Mouse (Mus musculus): Measurements from ENCODE around the gene Etv6. TPM values are rescaled to one million over a fixed set of nuclear protein-coding genes. Genes with fewer than 3 reads are reported as not detected.
A peak's percentile ranks its signal among the peaks of the same experiment; 100 is the strongest.

Etv6 gene
- polyA plus RNA-seq, 1 experiment from 2014 or later, result 5.2 TPM

DNA sequence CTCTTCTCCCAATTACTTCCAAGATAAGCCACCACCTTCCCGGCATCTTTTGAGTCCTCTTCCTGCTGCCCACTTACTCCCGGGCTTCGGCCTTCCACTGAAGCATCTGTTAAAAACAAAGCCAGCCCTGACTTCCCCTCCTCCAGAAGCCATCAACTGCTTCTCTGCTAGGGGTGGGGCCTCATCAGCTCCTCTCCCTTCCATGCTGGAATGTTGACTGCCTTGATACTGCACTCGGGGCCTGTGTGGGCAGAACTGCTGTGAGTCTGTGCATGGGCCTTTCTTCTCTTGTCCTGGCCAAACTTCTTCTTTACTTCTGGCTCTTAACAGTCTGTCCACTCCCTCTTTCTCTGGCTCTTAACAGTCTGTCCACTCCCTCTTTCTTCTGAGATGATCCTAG, 83.6 kb downstream of the Etv6 start:
- Histone ChIP-seq H3K27me3 (replicated peaks; ENCODE audit: control insufficient read depth, insufficient read depth, low read length) (no peaks in the 10 kb centered on the region), H3K27ac (ENCODE audit: low read length) (no peak overlapping the region), H3K4me2 (ENCODE audit: low read length) (no peak overlapping the region), H3K4me1 (replicated peaks; ENCODE audit: control insufficient read depth, insufficient read depth, low read length) (peaks cover 3% of the 10 kb centered on the region; the same call in 1 of the 2 replicates), H3K36me3 (ENCODE audit: control insufficient read depth, insufficient read depth) (no peaks in the 10 kb centered on the region), H3K9ac (replicated peaks; ENCODE audit: low read depth, low read length) (no peak overlapping the region), H3K9me3 (ENCODE audit: control insufficient read depth, low read length) (no peaks in the 10 kb centered on the region), H3K4me3 (replicated peaks; ENCODE audit: low read length) (no peak overlapping the region)
- WGBS, result 35% methylated on average over 4 of the region's 4 CpGs
- no peak for ATAC-seq

DNA sequence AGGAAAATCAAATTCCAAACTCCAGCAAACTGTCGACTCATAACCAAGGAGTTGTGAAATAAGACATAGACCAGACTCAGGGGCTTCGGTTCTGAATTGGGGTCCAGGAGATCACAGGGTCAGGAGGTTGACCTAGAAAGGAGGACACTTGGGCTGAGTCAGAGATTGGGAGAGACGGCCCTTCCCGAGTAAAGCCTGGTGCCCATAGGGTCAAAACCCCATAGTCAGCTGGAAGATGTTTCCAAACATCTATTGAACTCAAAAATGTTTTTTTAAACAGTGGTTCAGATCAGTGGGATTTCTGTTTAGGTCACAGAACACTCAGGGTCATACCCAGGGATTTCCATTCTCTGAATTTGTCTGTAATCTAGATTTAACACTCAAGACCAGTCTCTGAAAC, 84.7 kb downstream of the Etv6 start:
- 80% methylated on average over 4 of the region's 4 CpGs for WGBS
- Histone ChIP-seq H3K27ac (ENCODE audit: low read length) (no peak overlapping the region), H3K4me2 (ENCODE audit: low read length) (no peak overlapping the region), H3K36me3 (ENCODE audit: control insufficient read depth, insufficient read depth) (no peaks in the 10 kb centered on the region), H3K9ac (replicated peaks; ENCODE audit: low read depth, low read length) (no peak overlapping the region), H3K4me1 (replicated peaks; ENCODE audit: control insufficient read depth, insufficient read depth, low read length) (peaks cover 3% of the 10 kb centered on the region; the same call in 1 of the 2 replicates), H3K9me3 (ENCODE audit: control insufficient read depth, low read length) (no peaks in the 10 kb centered on the region), H3K27me3 (replicated peaks; ENCODE audit: control insufficient read depth, insufficient read depth, low read length) (no peaks in the 10 kb centered on the region), H3K4me3 (replicated peaks; ENCODE audit: low read length) (no peak overlapping the region)
- no peak for ATAC-seq

DNA sequence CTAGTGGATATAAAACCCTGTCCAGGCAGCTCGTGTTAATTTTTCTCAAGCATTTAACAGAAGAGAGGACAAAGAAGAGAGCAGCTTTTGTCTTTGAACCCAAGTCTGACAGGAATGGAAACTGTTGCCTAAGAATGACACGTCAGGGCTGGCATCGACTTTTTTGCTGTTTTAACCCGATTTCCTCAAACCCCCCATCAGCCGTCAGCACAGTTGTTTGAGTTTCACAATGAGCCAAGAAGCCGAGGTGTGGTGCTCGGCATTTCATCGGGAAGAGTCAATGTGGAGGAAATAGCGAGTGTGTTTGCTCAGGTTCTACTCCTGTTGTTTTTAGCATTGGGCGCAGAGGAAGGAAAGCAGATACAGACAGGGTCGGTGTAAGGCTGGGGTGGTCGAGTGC, 85.2 kb downstream of the Etv6 start:
- 65% methylated on average over 12 of the region's 12 CpGs for WGBS
- ATAC-seq, result no peak
- peaks cover 3% of the 10 kb centered on the region; the same call in 1 of the 2 replicates for H3K4me1 ChIP-seq (replicated peaks; ENCODE audit: control insufficient read depth, insufficient read depth, low read length)
- H3K4me3 ChIP-seq (replicated peaks; ENCODE audit: low read length), result no peak overlapping the region
- no peak overlapping the region for H3K9ac ChIP-seq (replicated peaks; ENCODE audit: low read depth, low read length)
- H3K27me3 ChIP-seq (replicated peaks; ENCODE audit: control insufficient read depth, insufficient read depth, low read length), result no peaks in the 10 kb centered on the region
- H3K4me2 ChIP-seq (ENCODE audit: low read length), result no peak overlapping the region
- no peaks in the 10 kb centered on the region for H3K9me3 ChIP-seq (ENCODE audit: control insufficient read depth, low read length)
- H3K36me3 ChIP-seq (ENCODE audit: control insufficient read depth, insufficient read depth), result no peaks in the 10 kb centered on the region
- H3K27ac ChIP-seq (ENCODE audit: low read length), result no peak overlapping the region

DNA sequence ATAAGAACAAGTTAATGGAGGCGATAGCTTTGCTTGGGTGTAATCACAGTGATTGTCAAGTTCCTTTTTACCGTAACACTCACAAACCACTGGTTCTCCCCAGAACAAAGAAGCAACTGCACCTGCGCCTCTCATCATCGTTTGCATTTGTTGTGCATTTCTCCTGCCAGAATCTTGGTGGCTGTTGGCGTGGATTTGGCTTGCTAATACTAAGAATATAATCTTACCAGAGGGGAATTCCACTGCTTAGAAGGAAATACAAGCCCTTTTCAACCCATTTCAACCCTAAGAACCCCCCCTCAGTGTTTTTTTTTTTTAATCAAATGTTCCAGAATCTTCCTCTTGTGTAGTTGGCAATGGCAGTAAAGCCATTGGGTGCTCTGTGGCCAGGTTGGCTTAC, 87.4 kb downstream of the Etv6 start:
- ATAC-seq, result no peak
- no peaks in the 10 kb centered on the region for H3K36me3 ChIP-seq (ENCODE audit: control insufficient read depth, insufficient read depth)
- H3K4me2 ChIP-seq (ENCODE audit: low read length), result no peak overlapping the region
- H3K27me3 ChIP-seq (replicated peaks; ENCODE audit: control insufficient read depth, insufficient read depth, low read length), result no peaks in the 10 kb centered on the region
- no peak overlapping the region for H3K4me3 ChIP-seq (replicated peaks; ENCODE audit: low read length)
- H3K9me3 ChIP-seq (ENCODE audit: control insufficient read depth, low read length), result no peaks in the 10 kb centered on the region
- WGBS, result 42% methylated on average over 5 of the region's 5 CpGs
- peaks cover 5% of the 10 kb centered on the region; the same call in 1 of the 2 replicates for H3K4me1 ChIP-seq (replicated peaks; ENCODE audit: control insufficient read depth, insufficient read depth, low read length)
- H3K9ac ChIP-seq (replicated peaks; ENCODE audit: low read depth, low read length), result no peak overlapping the region
- no peak overlapping the region for H3K27ac ChIP-seq (ENCODE audit: low read length)

DNA sequence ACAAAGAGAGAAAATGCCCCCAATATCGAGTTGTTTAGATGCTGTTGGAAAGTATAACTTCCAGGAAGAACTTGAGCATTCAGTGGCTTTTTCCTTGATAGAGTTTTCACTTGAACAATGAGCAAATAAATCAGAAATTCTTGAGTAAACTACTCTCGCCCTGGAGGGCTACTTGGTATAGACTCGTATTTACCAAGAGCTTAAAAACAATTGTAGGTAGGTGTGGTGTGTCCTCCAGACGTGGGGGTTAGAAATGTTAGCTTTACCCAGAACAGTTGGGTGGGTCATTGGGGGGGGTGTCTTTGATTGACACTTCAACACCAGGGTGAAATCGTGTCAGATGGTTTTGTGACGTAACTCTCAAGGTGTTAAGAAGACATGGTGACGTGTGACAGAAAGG, 88.0 kb downstream of the Etv6 start:
- Histone ChIP-seq H3K27ac (ENCODE audit: low read length) (no peak overlapping the region), H3K27me3 (replicated peaks; ENCODE audit: control insufficient read depth, insufficient read depth, low read length) (no peaks in the 10 kb centered on the region), H3K4me2 (ENCODE audit: low read length) (no peak overlapping the region), H3K9ac (replicated peaks; ENCODE audit: low read depth, low read length) (no peak overlapping the region), H3K4me1 (replicated peaks; ENCODE audit: control insufficient read depth, insufficient read depth, low read length) (peaks cover 10% of the 10 kb centered on the region; the same call in 1 of the 2 replicates), H3K4me3 (replicated peaks; ENCODE audit: low read length) (no peak overlapping the region), H3K9me3 (ENCODE audit: control insufficient read depth, low read length) (no peaks in the 10 kb centered on the region), H3K36me3 (ENCODE audit: control insufficient read depth, insufficient read depth) (no peaks in the 10 kb centered on the region)
- WGBS, result 88% methylated on average over 7 of the region's 7 CpGs
- no peak for ATAC-seq

DNA sequence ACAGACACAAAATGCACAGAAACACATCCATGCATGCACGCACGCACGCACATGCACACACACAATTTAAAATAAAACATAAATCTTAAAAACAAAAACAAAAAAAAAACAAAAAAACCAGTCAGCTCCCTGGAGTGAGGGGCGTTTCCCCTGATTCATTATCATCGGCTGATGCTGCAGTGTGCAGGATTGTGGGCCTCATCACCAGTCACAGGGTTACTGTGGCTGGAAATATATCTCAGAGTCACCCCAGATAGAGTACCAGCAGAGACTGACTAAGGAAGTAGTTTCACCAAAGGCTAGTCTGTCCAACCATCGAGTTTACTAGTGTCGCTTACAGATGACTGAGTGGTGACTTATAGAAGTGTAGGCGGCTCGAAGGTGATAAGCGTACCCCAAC, 88.8 kb downstream of the Etv6 start:
- WGBS, result 89% methylated on average over 10 of the region's 10 CpGs
- H3K36me3 ChIP-seq (ENCODE audit: control insufficient read depth, insufficient read depth), result no peaks in the 10 kb centered on the region
- H3K27ac ChIP-seq (ENCODE audit: low read length), result no peak overlapping the region
- H3K9ac ChIP-seq (replicated peaks; ENCODE audit: low read depth, low read length), result no peak overlapping the region
- ATAC-seq, result no peak
- no peaks in the 10 kb centered on the region for H3K9me3 ChIP-seq (ENCODE audit: control insufficient read depth, low read length)
- peaks cover 10% of the 10 kb centered on the region; the same call in 1 of the 2 replicates for H3K4me1 ChIP-seq (replicated peaks; ENCODE audit: control insufficient read depth, insufficient read depth, low read length)
- no peak overlapping the region for H3K4me2 ChIP-seq (ENCODE audit: low read length)
- H3K27me3 ChIP-seq (replicated peaks; ENCODE audit: control insufficient read depth, insufficient read depth, low read length), result no peaks in the 10 kb centered on the region
- H3K4me3 ChIP-seq (replicated peaks; ENCODE audit: low read length), result no peak overlapping the region

DNA sequence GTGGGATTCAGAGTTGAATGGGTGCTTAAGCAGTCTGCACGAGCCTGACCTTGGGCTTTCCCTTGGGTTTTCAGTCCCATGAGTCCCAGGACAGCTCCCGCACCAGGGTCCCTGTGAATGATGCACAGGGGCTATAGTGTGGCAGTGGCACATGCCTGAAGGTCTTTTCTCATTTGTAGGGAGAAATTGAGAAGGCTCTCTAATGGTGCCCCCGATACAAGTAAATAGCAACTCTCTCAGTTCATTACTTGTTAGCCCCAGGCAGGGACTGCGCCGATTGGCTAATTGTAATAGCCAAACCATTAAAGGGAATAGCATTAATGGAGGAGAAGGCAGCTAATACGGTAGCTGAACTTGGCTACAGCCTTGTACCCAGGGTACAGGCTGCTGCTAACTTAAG, 92.5 kb downstream of the Etv6 start:
- Histone ChIP-seq H3K9me3 (ENCODE audit: control insufficient read depth, low read length) (no peaks in the 10 kb centered on the region), H3K4me1 (replicated peaks; ENCODE audit: control insufficient read depth, insufficient read depth, low read length) (peaks cover 7% of the 10 kb centered on the region; the same call in 1 of the 2 replicates), H3K9ac (replicated peaks; ENCODE audit: low read depth, low read length) (no peak overlapping the region), H3K27me3 (replicated peaks; ENCODE audit: control insufficient read depth, insufficient read depth, low read length) (no peaks in the 10 kb centered on the region), H3K36me3 (ENCODE audit: control insufficient read depth, insufficient read depth) (no peaks in the 10 kb centered on the region), H3K4me2 (ENCODE audit: low read length) (no peak overlapping the region), H3K27ac (ENCODE audit: low read length) (no peak overlapping the region), H3K4me3 (replicated peaks; ENCODE audit: low read length) (no peak overlapping the region)
- WGBS, result 23% methylated on average over 6 of the region's 6 CpGs
- peak; percentile 67 for ATAC-seq

DNA sequence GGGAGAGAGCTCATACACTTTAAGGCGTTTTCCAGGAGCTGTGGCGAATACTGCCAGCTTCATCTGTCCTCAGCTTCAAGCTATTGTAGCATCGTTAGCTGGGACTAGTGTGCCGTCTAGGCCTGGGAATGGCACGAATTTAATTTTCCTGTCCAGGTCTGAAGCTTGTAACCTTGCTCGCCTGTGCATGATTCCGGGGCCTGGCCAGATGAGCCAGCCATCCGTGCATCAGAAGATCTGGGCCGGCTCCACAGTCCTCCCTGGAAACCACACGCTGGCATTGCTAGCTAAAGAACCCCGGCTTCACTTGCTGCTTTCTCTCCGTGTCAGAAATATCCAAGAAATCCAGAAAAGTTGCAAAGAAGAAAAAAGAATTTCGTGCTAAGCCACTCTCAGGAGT, 93.1 kb downstream of the Etv6 start:
- Histone ChIP-seq H3K4me3 (replicated peaks; ENCODE audit: low read length) (no peak overlapping the region), H3K27ac (ENCODE audit: low read length) (no peak overlapping the region), H3K9me3 (ENCODE audit: control insufficient read depth, low read length) (no peaks in the 10 kb centered on the region), H3K27me3 (replicated peaks; ENCODE audit: control insufficient read depth, insufficient read depth, low read length) (no peaks in the 10 kb centered on the region), H3K4me2 (ENCODE audit: low read length) (no peak overlapping the region), H3K4me1 (replicated peaks; ENCODE audit: control insufficient read depth, insufficient read depth, low read length) (peaks cover 6% of the 10 kb centered on the region; the same call in 1 of the 2 replicates), H3K36me3 (ENCODE audit: control insufficient read depth, insufficient read depth) (no peaks in the 10 kb centered on the region), H3K9ac (replicated peaks; ENCODE audit: low read depth, low read length) (no peak overlapping the region)
- ATAC-seq, result no peak
- WGBS, result 66% methylated on average over 13 of the region's 13 CpGs

DNA sequence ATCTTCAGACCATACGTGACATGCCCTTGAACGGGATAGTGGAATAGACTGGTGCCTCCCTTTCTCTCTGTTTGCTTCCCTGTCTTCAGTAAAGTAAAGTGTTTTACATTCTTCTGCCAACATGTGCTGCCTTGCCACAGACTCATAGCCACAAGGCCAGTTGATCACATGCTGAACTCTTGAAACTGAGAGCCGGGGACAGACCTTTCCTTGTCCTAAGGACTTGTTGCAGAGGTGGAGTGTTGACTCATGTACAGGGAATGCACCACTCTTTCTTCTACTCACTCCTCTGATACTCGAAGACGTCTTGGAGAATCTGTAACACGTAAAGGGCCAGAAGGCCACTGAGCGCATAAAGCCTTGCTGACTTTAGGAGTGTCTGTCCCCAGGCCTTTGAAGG, 94.3 kb downstream of the Etv6 start:
- no peaks in the 10 kb centered on the region for H3K27me3 ChIP-seq (replicated peaks; ENCODE audit: control insufficient read depth, insufficient read depth, low read length)
- no peak overlapping the region for H3K4me3 ChIP-seq (replicated peaks; ENCODE audit: low read length)
- 96% methylated on average over 7 of the region's 7 CpGs for WGBS

DNA sequence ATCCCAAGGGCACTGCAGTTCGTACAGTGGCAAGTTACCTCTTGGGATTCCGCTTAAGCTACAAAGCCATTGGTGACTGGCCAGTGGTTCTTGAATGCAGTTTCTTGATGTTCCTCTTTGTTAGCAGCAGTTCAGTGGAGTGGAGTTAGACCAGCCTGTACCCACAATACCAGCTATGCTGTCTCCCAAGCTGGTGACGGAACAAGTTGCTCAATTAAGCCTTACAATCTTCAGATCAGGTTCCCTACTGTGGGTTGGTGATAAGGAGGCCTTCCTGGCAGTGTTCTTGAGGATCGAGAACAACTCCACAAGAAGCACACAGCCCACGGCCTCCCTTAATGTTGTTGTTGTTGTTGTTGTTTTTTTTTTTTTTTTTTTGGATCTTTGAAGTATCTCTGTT, 95.3 kb downstream of the Etv6 start:
- Histone ChIP-seq H3K4me3 (replicated peaks; ENCODE audit: low read length) (no peak overlapping the region), H3K27me3 (replicated peaks; ENCODE audit: control insufficient read depth, insufficient read depth, low read length) (no peaks in the 10 kb centered on the region), H3K36me3 (ENCODE audit: control insufficient read depth, insufficient read depth) (no peaks in the 10 kb centered on the region), H3K27ac (ENCODE audit: low read length) (no peak overlapping the region), H3K4me2 (ENCODE audit: low read length) (no peak overlapping the region), H3K9ac (replicated peaks; ENCODE audit: low read depth, low read length) (no peak overlapping the region), H3K4me1 (replicated peaks; ENCODE audit: control insufficient read depth, insufficient read depth, low read length) (peaks cover 6% of the 10 kb centered on the region; the same call in 1 of the 2 replicates), H3K9me3 (ENCODE audit: control insufficient read depth, low read length) (no peaks in the 10 kb centered on the region)
- WGBS, result 97% methylated on average over 5 of the region's 5 CpGs
- no peak for ATAC-seq

More for the DNA sequence above, 94.3 kb downstream of the Etv6 start:
- no peak for ATAC-seq
- H3K9me3 ChIP-seq (ENCODE audit: control insufficient read depth, low read length), result no peaks in the 10 kb centered on the region
- H3K27ac ChIP-seq (ENCODE audit: low read length), result no peak overlapping the region
- H3K4me2 ChIP-seq (ENCODE audit: low read length), result no peak overlapping the region
- H3K36me3 ChIP-seq (ENCODE audit: control insufficient read depth, insufficient read depth), result no peaks in the 10 kb centered on the region
- peaks cover 6% of the 10 kb centered on the region; the same call in 1 of the 2 replicates for H3K4me1 ChIP-seq (replicated peaks; ENCODE audit: control insufficient read depth, insufficient read depth, low read length)
- no peak overlapping the region for H3K9ac ChIP-seq (replicated peaks; ENCODE audit: low read depth, low read length)
